Mouse (Mus musculus): ENCODE data around the gene Sema3e. TPM values are rescaled to one million over a fixed set of nuclear protein-coding genes. Genes with fewer than 3 reads are reported as not detected.

The Sema3e gene
- total and polyA plus RNA-seq, 3 experiments, result not detected

DNA sequence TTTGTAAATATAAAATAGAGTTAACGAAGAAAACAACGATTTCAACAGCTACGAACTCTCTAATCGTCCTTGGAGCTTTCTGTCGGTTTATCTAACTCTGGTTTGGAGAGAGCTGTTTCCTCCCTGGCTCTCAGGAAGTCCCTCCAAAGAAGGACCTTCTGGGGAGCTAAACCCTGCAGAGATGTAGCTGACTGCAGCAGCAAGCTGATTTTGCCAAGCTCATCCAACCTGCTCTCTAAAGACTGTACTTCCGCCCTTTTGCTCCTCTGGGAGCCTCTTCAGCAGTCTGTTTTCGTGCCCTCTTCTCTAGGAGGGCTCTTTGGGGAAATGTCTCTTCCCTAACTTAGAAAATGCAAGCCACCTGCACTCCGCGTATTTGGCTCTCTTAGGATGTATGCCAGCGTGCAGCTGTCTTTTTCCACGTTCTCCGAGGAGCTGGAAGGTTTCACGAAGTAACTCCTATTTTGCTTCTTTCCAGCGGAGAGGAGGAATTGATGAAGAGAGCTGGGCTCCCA lies 67.2 kb downstream of the Sema3e start:
- no peaks in the 10 kb centered on the region for H3K27me3 ChIP-seq (replicated peaks)
- no peak for TF ChIP-seq RAD21 (IDR thresholded peaks at IDR 0.05; ENCODE audit: low read depth, low read length)
- TF ChIP-seq TBP (conservative IDR thresholded peaks at IDR 0.05; ENCODE audit: low read depth, low read length), result no peak
- no peak for DNase-seq (ENCODE audit: extremely low read depth)
- dilution Hi-C loops (cut with MboI; ENCODE audit: extremely low pct_ligation_motif_present, extremely low pct_unique_long_range_greater_than_20kb, low sequenced_read_pairs) (no loop called here), in situ Hi-C loops (cut with MboI; ENCODE audit: low pct_ligation_motif_present, low pct_unique_long_range_greater_than_20kb, low sequenced_read_pairs) (no loop called here)
- H3K4me1 ChIP-seq (ENCODE audit: control insufficient read depth in 1 of 2, insufficient read depth in 2 of 2), result no peaks in the 10 kb centered on the region
- no peak overlapping the region for H3K4me2 ChIP-seq (ENCODE audit: insufficient read depth, low read depth, poor library complexity, severe bottlenecking)
- H3K4me3 ChIP-seq (replicated peaks in 1 of 3; ENCODE audit: low read depth in 2 of 3, low read length in 2 of 3, poor library complexity in 1 of 3), result no peak overlapping the region
- no peak overlapping the region for H3K27ac ChIP-seq (ENCODE audit: insufficient read depth, low read depth)
- H3K36me3 ChIP-seq (replicated peaks in 1 of 2; ENCODE audit: control insufficient read depth in 1 of 2, insufficient read depth in 1 of 2, low read length in 1 of 2), result no peaks in the 10 kb centered on the region
- H3K9ac ChIP-seq (ENCODE audit: insufficient read depth, low read depth), result no peak overlapping the region
- H3K79me2 ChIP-seq (replicated peaks; ENCODE audit: control insufficient read depth, extremely low read depth, insufficient read depth, poor library complexity, severe bottlenecking), result no peaks in the 10 kb centered on the region
- peaks cover 37% of the 10 kb centered on the region for H3K9me3 ChIP-seq (replicated peaks; ENCODE audit: low read length)

GRCm38 (mm10) chr5:14096196-14096595 lies 71.1 kb downstream of the Sema3e start:
- Histone ChIP-seq H3K4me2 (ENCODE audit: insufficient read depth, low read depth, poor library complexity, severe bottlenecking) (no peak overlapping the region), H3K4me1 (ENCODE audit: control insufficient read depth in 1 of 2, insufficient read depth in 2 of 2) (no peaks in the 10 kb centered on the region), H3K9me3 (replicated peaks; ENCODE audit: low read length) (peaks cover 29% of the 10 kb centered on the region), H3K27me3 (replicated peaks) (no peaks in the 10 kb centered on the region), H3K27ac (ENCODE audit: insufficient read depth, low read depth) (no peak overlapping the region), H3K9ac (ENCODE audit: insufficient read depth, low read depth) (no peak overlapping the region), H3K4me3 (replicated peaks in 1 of 3; ENCODE audit: low read depth in 2 of 3, low read length in 2 of 3, poor library complexity in 1 of 3) (no peak overlapping the region), H3K79me2 (replicated peaks; ENCODE audit: control insufficient read depth, extremely low read depth, insufficient read depth, poor library complexity, severe bottlenecking) (no peaks in the 10 kb centered on the region), H3K36me3 (replicated peaks in 1 of 2; ENCODE audit: control insufficient read depth in 1 of 2, insufficient read depth in 1 of 2, low read length in 1 of 2) (no peaks in the 10 kb centered on the region)
- no peak for DNase-seq (ENCODE audit: extremely low read depth)
- in situ Hi-C loops (cut with MboI; ENCODE audit: low pct_ligation_motif_present, low pct_unique_long_range_greater_than_20kb, low sequenced_read_pairs), result no loop called here
- dilution Hi-C loops (cut with MboI; ENCODE audit: extremely low pct_ligation_motif_present, extremely low pct_unique_long_range_greater_than_20kb, low sequenced_read_pairs), result no loop called here
- no peak for TF ChIP-seq POLR2AphosphoS2 (IDR thresholded peaks at IDR 0.05; ENCODE audit: low read depth, low read length)
- no peak for TF ChIP-seq BHLHE40 (IDR thresholded peaks at IDR 0.05; ENCODE audit: low read depth, low read length)
- TF ChIP-seq SMC3 (IDR thresholded peaks at IDR 0.05; ENCODE audit: low read depth, low read length), result no peak
- no peak for TF ChIP-seq RCOR1 (conservative IDR thresholded peaks at IDR 0.05; ENCODE audit: low read depth, low read length)
- no peak for TF ChIP-seq NELFE (IDR thresholded peaks at IDR 0.05; ENCODE audit: low read depth, low read length)
- no peak for TF ChIP-seq MEF2A (IDR thresholded peaks at IDR 0.05; ENCODE audit: borderline replicate concordance, low read depth, low read length)
- TF ChIP-seq MAFK (IDR thresholded peaks at IDR 0.05; ENCODE audit: insufficient replicate concordance, low read length), result no peak
- no peak for TF ChIP-seq CTCF (conservative IDR thresholded peaks at IDR 0.05 in 1 of 2, IDR thresholded peaks at IDR 0.05 in 1 of 2; ENCODE audit: low read depth in 2 of 2, low read length in 2 of 2)
- no peak for TF ChIP-seq MXI1 (IDR thresholded peaks at IDR 0.05; ENCODE audit: low read depth, low read length)
- TF ChIP-seq ZKSCAN1 (IDR thresholded peaks at IDR 0.05; ENCODE audit: borderline replicate concordance, low read depth, low read length), result no peak

DNA sequence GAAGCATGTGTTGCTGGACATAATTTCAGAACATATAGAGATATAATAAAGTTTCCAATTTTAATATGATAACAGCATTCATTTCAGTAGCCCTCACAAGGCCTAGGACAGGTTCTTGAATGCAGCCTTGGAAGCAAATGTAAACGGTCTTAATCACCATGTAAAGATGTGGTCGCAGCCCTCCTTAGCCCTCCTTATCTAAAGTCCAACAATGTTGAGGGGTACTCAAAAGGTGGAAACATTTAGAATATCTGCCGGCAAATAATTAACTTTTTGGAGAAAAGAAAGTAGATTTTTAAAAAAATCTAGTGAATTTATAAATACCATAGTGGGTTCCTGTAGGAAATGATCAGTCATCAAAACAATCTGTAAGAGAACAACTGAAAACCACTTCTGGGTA lies 73.6 kb downstream of the Sema3e start:
- H3K27me3 ChIP-seq (replicated peaks), result no peaks in the 10 kb centered on the region
- H3K9ac ChIP-seq (ENCODE audit: insufficient read depth, low read depth), result no peak overlapping the region
- no peak overlapping the region for H3K4me2 ChIP-seq (ENCODE audit: insufficient read depth, low read depth, poor library complexity, severe bottlenecking)
- dilution Hi-C loops (cut with MboI; ENCODE audit: extremely low pct_ligation_motif_present, extremely low pct_unique_long_range_greater_than_20kb, low sequenced_read_pairs), result no loop called here
- no peaks in the 10 kb centered on the region for H3K4me1 ChIP-seq (ENCODE audit: control insufficient read depth in 1 of 2, insufficient read depth in 2 of 2)
- in situ Hi-C loops (cut with MboI; ENCODE audit: low pct_ligation_motif_present, low pct_unique_long_range_greater_than_20kb, low sequenced_read_pairs), result no loop called here
- H3K27ac ChIP-seq (ENCODE audit: insufficient read depth, low read depth), result no peak overlapping the region
- H3K79me2 ChIP-seq (replicated peaks; ENCODE audit: control insufficient read depth, extremely low read depth, insufficient read depth, poor library complexity, severe bottlenecking), result no peaks in the 10 kb centered on the region
- H3K4me3 ChIP-seq (replicated peaks in 1 of 3; ENCODE audit: low read depth in 2 of 3, low read length in 2 of 3, poor library complexity in 1 of 3), result no peak overlapping the region
- TF ChIP-seq JUN (IDR thresholded peaks at IDR 0.05; ENCODE audit: insufficient read depth, low read depth, low read length) (no peak), CHD2 (IDR thresholded peaks at IDR 0.05; ENCODE audit: low read length) (no peak), BHLHE40 (IDR thresholded peaks at IDR 0.05; ENCODE audit: low read depth, low read length) (no peak), ZC3H11A (IDR thresholded peaks at IDR 0.05; ENCODE audit: low read depth, low read length) (no peak), SIN3A (IDR thresholded peaks at IDR 0.05; ENCODE audit: low read length) (no peak), UBTF (IDR thresholded peaks at IDR 0.05; ENCODE audit: low read depth, low read length) (no peak), TBP (conservative IDR thresholded peaks at IDR 0.05; ENCODE audit: low read depth, low read length) (no peak), ETS1 (conservative IDR thresholded peaks at IDR 0.05; ENCODE audit: low read depth, low read length) (no peak), ZMIZ1 (IDR thresholded peaks at IDR 0.05; ENCODE audit: low read depth, low read length) (no peak), HCFC1 (IDR thresholded peaks at IDR 0.05; ENCODE audit: low read depth, low read length) (no peak), USF2 (conservative IDR thresholded peaks at IDR 0.05; ENCODE audit: low read depth, low read length) (no peak), KAT2A (IDR thresholded peaks at IDR 0.05; ENCODE audit: insufficient replicate concordance, low read length) (no peak), MXI1 (IDR thresholded peaks at IDR 0.05; ENCODE audit: low read depth, low read length) (no peak), ZKSCAN1 (IDR thresholded peaks at IDR 0.05; ENCODE audit: borderline replicate concordance, low read depth, low read length) (no peak), GABPA (IDR thresholded peaks at IDR 0.05; ENCODE audit: insufficient replicate concordance, low read depth, low read length) (no peak), TCF12 (IDR thresholded peaks at IDR 0.05; ENCODE audit: low read depth, low read length) (no peak), IRF4 (IDR thresholded peaks at IDR 0.05; ENCODE audit: low read depth, low read length) (no peak)
- H3K36me3 ChIP-seq (replicated peaks in 1 of 2; ENCODE audit: control insufficient read depth in 1 of 2, insufficient read depth in 1 of 2, low read length in 1 of 2), result no peaks in the 10 kb centered on the region
- H3K9me3 ChIP-seq (replicated peaks; ENCODE audit: low read length), result peaks cover 26% of the 10 kb centered on the region
- no peak for DNase-seq (ENCODE audit: extremely low read depth)

Data from CH12.LX (cell line).